Mouse (Mus musculus) stomach, postnatal 0 days (tissue): Measurements from ENCODE around the gene Cntn6. TPM values are rescaled to one million over a fixed set of nuclear protein-coding genes. Genes with fewer than 3 reads are reported as not detected.

Experiments
- ATAC-seq: fragments of 200-750 bp; cut with Nextera tagmentation; 2 replicates; pipeline ENCODE4 v1.8.0; 2017; ENCODE audit not compliant: low FRiP score, low TSS enrichment
- DNase-seq: peaks from one replicate; pipeline ENCODE4 v3.0.0-alpha.2; 2016; ENCODE audit warnings: low spot score
- H3K27ac ChIP-seq: fragments of 300-500 bp; sonication (generic); replicated peaks from 2 replicates; pipeline ENCODE4 v1.5.1; 2014; ENCODE audit warnings: mild to moderate bottlenecking, control low read depth
- H3K27me3 ChIP-seq: fragments of 300-500 bp; sonication (generic); 2 replicates; pipeline ENCODE4 v1.6.1; 2014; ENCODE audit warnings: low read length; ENCODE audit not compliant: control insufficient read depth, insufficient read depth
- H3K36me3 ChIP-seq: fragments of 300-500 bp; sonication (generic); 2 replicates; pipeline ENCODE4 v1.6.1; 2014; ENCODE audit warnings: low read length, mixed read lengths; ENCODE audit not compliant: control insufficient read depth, insufficient read depth
- H3K4me1 ChIP-seq: fragments of 300-500 bp; sonication (generic); replicated peaks from 2 replicates; pipeline ENCODE4 v1.6.1; 2014; ENCODE audit warnings: antibody characterized with exemption; ENCODE audit not compliant: control insufficient read depth, insufficient read depth
- H3K4me2 ChIP-seq: fragments of 300-500 bp; sonication (generic); replicated peaks from 2 replicates; pipeline ENCODE4 v1.6.1; 2014; ENCODE audit warnings: low read depth, mild to moderate bottlenecking, control low read depth, moderate library complexity
- H3K4me3 ChIP-seq: fragments of 300-500 bp; sonication (generic); 2 replicates; pipeline ENCODE4 v1.5.1; 2014; ENCODE audit warnings: low read depth, low read length, control low read depth
- H3K9ac ChIP-seq: fragments of 300-500 bp; sonication (generic); 2 replicates; pipeline ENCODE4 v1.6.1; 2014; ENCODE audit warnings: mild to moderate bottlenecking, low read length, control low read depth, mixed read lengths
- H3K9me3 ChIP-seq: fragments of 300-500 bp; sonication (generic); 2 replicates; pipeline ENCODE4 v1.6.1; 2016; ENCODE audit warnings: low read length; ENCODE audit not compliant: control insufficient read depth
- CTCF ChIP-seq: IDR thresholded peaks from 2 replicates; pipeline ENCODE4 v1.5.1; 2016; ENCODE audit warnings: antibody characterized with exemption, low read depth, mild to moderate bottlenecking, moderate library complexity
- EP300 ChIP-seq: optimal IDR thresholded peaks from 2 replicates; pipeline ENCODE3; 2016; ENCODE audit warnings: antibody characterized with exemption
- WGBS: fragments of 180-500 bp; shearing (Covaris S2); extraction: QIAGEN DNeasy Blood & Tissue Kit; methylation state at CpG from one replicate; pipeline ENCODE4 v1.1.7; 2014; 5-methylcytosine and 5-hydroxymethylcytosine counted together
- polyA plus RNA-seq: library from polyadenylated mRNA; unstranded; fragments of >200 nt; fragmentation: Nextera tagmentation; extraction: Ambion mirVana; gene quantifications from 2 replicates; pipeline ENCODE4 v1.2.1, GENCODE M21; 2015

Cntn6 gene
- 0.24 and 0.30 TPM in 2 replicates for polyA plus RNA-seq

GRCm38 (mm10) chr6:104492490-104493431 lies at the start of gene Cntn6:
TSS of gene Cntn6 (plus strand) at chr6:104492790.
- DNase-seq (no peak), ATAC-seq (no peak)
- Histone ChIP-seq H3K9ac (no peak within 1 kb of the TSS), H3K4me1 (no peaks in the 10 kb centered on the region), H3K27me3 (no peaks in the 10 kb centered on the region), H3K27ac (no peak within 1 kb of the TSS), H3K36me3 (no peaks in the 10 kb centered on the region), H3K4me3 (no peak within 1 kb of the TSS), H3K9me3 (no peaks in the 10 kb centered on the region), H3K4me2 (peak within 1 kb of the TSS; percentile 12)
- TF ChIP-seq EP300 = no peak
- TF ChIP-seq CTCF = no peak
- 45% methylated on average over 11 of the region's 11 CpGs for WGBS

- ATAC-seq = no peak
- 68% methylated on average over 3 of the region's 3 CpGs for WGBS
Observed at GRCm38 (mm10) chr6:104443731-104444130, 48.9 kb upstream of the Cntn6 start.

GRCm38 (mm10) chr6:104470706-104471105 lies 21.9 kb upstream of the Cntn6 start:
- DNase-seq (no peak), ATAC-seq (no peak)
- H3K4me1 ChIP-seq = no peaks in the 10 kb centered on the region
- H3K4me3 ChIP-seq = no peak overlapping the region
- WGBS = 83% methylated on average over 1 of the region's 1 CpGs
- no peaks in the 10 kb centered on the region for H3K27me3 ChIP-seq
- no peak overlapping the region for H3K9ac ChIP-seq
- no peaks in the 10 kb centered on the region for H3K36me3 ChIP-seq
- H3K27ac ChIP-seq = no peak overlapping the region
- no peaks in the 10 kb centered on the region for H3K9me3 ChIP-seq
- H3K4me2 ChIP-seq = no peak overlapping the region
- no peak for TF ChIP-seq EP300
- TF ChIP-seq CTCF = no peak

More at GRCm38 (mm10) chr6:104443731-104444130, 48.9 kb upstream of the Cntn6 start:
- DNase-seq = no peak
- no peak for TF ChIP-seq CTCF
- no peak for TF ChIP-seq EP300
- no peaks in the 10 kb centered on the region for H3K9me3 ChIP-seq
- no peaks in the 10 kb centered on the region for H3K4me1 ChIP-seq
- H3K9ac ChIP-seq = no peak overlapping the region
- no peak overlapping the region for H3K4me3 ChIP-seq
- H3K4me2 ChIP-seq = no peak overlapping the region
- no peak overlapping the region for H3K27ac ChIP-seq
- no peaks in the 10 kb centered on the region for H3K36me3 ChIP-seq
- H3K27me3 ChIP-seq = no peaks in the 10 kb centered on the region

- Histone ChIP-seq H3K27ac (no peak overlapping the region), H3K9ac (no peak overlapping the region), H3K9me3 (no peaks in the 10 kb centered on the region), H3K4me2 (no peak overlapping the region), H3K4me1 (no peaks in the 10 kb centered on the region), H3K4me3 (no peak overlapping the region), H3K27me3 (no peaks in the 10 kb centered on the region), H3K36me3 (no peaks in the 10 kb centered on the region)
- no peak for DNase-seq
- no peak for ATAC-seq
- TF ChIP-seq EP300 = no peak
- peak; percentile 62 for TF ChIP-seq CTCF
Observed at GRCm38 (mm10) chr6:104479242-104479641, 13.3 kb upstream of the Cntn6 start.

GRCm38 (mm10) chr6:104493459-104493858 lies 869 bp downstream of the Cntn6 start:
- Histone ChIP-seq H3K27me3 (no peaks in the 10 kb centered on the region), H3K9me3 (no peaks in the 10 kb centered on the region), H3K4me3 (no peak overlapping the region), H3K4me1 (no peaks in the 10 kb centered on the region), H3K27ac (no peak overlapping the region), H3K9ac (no peak overlapping the region), H3K4me2 (peak overlapping the region; percentile 12), H3K36me3 (no peaks in the 10 kb centered on the region)
- DNase-seq (no peak), ATAC-seq (no peak)
- TF ChIP-seq EP300 (no peak), CTCF (no peak)
- 55% methylated on average over 6 of the region's 6 CpGs for WGBS

- Histone ChIP-seq H3K9ac (no peak overlapping the region), H3K4me2 (no peak overlapping the region), H3K27me3 (no peaks in the 10 kb centered on the region), H3K27ac (no peak overlapping the region), H3K36me3 (no peaks in the 10 kb centered on the region), H3K4me3 (no peak overlapping the region), H3K4me1 (no peaks in the 10 kb centered on the region), H3K9me3 (no peaks in the 10 kb centered on the region)
- TF ChIP-seq CTCF (no peak), EP300 (no peak)
- DNase-seq (no peak), ATAC-seq (no peak)
- WGBS = 83% methylated on average over 2 of the region's 2 CpGs
Observed at GRCm38 (mm10) chr6:104495801-104496200, 3.2 kb downstream of the Cntn6 start.
